Mouse (Mus musculus) gonadal fat pad, adult 2 months (tissue): Measurements from ENCODE around the gene Hsd11b2. TPM values are rescaled to one million over a fixed set of nuclear protein-coding genes. Genes with fewer than 3 reads are reported as not detected.

Experiments used
- DNase-seq: peaks from one replicate; pipeline ENCODE4 v3.0.0-alpha.2; 2012; ENCODE audit warnings: low read depth
- polyA plus RNA-seq: library from polyadenylated mRNA; depleted of rRNA; stranded (reverse); fragments of >200 nt; gene quantifications from 2 replicates; pipeline ENCODE4 v1.2.3, GENCODE M21; 2012; rRNA removed

The Hsd11b2 gene
- polyA plus RNA-seq, result 1.4 and 1.8 TPM in 2 replicates

- no peak for DNase-seq
These were observed at the start of gene Hsd11b2 for GRCm38 (mm10) chr8:105518436-105519313. Hsd11b2 (plus strand) TSS chr8:105518755.

- DNase-seq, result no peak
These were observed 49.4 kb upstream of the Hsd11b2 start for GRCm38 (mm10) chr8:105469041-105469695.

DNA sequence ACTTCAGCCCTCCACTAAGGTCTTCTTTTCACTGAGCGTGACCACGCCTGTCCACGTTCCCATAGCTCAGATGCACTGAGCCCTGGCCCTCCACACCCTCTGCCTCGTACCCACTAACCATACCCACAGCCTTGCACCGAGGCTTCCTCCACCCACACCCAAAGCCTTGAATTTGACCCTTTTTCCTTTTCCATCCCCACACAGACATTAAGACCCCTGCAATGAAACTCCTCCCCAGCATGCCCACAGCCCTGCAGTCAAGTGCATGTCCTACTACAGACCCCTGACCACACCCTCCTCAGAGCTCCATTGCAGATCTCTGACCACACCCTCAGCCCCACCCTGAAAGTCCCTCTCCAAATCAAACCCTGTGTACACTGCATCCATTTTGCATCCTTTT, 48.7 kb upstream of the Hsd11b2 start:
- no peak for DNase-seq

DNA sequence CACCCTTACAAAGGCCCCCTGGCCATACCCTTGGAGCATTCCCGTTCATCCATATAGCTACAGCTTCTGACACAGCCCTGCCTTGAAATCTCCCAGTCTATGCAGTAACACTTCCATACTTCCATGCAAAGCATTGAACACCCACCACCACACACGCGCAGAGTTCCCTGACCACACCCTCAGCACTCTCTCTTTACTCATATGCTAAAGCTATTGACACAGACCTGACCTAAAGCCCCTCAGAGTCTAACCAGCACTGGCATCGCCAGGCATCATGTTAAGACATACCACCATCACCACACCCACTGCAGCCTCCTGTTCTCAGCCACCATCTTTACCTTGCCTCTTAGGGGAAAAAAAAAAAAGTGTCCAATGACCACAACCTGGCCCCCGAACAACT, 48.3 kb upstream of the Hsd11b2 start:
- DNase-seq, result no peak

DNA sequence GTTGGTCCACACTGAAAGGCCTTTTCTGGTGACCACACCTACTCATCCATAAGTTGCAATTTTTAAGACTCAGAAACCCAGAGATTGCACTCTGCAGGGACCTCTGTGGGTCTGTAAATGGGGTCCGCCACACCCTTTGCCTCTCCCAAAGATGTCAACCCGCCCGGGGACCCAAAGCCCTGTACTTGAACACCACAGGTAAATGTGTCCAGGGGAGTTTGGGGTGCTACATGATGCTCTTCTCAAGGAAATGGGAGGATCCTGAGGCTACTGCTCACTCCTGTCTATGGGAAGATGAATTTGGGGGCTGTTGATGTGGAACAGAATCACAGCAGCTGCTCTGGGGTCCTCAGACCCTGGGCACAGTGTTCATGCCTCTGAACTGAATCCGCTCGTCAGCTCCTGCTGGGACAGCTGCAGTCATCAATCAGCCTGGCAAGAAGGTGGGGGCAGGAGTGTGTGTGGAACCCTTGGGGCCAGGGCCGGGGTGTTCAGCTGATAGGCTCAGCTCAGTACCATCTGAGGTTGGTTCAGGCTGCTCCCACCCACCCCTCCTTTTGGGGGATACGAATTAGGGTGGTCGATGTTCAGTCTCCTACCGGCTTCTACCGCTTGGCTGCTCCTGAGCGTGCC, 47.8 kb upstream of the Hsd11b2 start:
- DNase-seq, result no peak

GRCm38 (mm10) chr8:105471314-105472015, 47.1 kb upstream of the Hsd11b2 start, which contains the start of gene Tppp3:
Tppp3 (minus strand) TSS chr8:105471526.
- DNase-seq, result no peak

DNA sequence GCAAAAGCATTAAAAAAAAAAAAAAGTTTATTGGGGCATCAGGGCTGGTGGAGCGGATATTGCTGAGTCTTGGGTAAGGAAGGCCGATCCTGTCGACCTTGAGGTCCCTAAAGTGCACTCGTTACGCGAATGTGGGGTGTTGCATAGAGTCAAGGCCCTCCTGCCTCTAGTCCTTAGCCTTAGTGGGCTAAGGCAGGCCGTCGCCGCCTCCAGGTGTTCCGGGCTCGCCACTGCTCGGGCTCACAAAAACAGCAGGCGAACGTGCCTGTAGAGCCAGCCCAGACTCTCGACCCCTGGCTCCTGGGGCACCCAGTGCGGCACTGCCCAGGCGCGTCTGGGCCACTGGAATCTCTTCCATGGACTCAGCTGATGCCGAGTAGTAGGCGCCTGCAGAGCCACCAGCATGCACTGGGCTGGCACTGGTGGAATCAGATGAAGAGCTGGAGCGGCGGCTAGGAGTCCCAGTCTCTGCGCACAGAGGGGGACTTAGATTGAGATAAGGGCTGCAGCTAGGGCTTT, 46.1 kb upstream of the Hsd11b2 start:
- no peak for DNase-seq

- no peak for DNase-seq
These were observed 45.6 kb upstream of the Hsd11b2 start for GRCm38 (mm10) chr8:105472983-105473382.

- no peak for DNase-seq
These were observed 44.5 kb upstream of the Hsd11b2 start for GRCm38 (mm10) chr8:105473816-105474606.

DNA sequence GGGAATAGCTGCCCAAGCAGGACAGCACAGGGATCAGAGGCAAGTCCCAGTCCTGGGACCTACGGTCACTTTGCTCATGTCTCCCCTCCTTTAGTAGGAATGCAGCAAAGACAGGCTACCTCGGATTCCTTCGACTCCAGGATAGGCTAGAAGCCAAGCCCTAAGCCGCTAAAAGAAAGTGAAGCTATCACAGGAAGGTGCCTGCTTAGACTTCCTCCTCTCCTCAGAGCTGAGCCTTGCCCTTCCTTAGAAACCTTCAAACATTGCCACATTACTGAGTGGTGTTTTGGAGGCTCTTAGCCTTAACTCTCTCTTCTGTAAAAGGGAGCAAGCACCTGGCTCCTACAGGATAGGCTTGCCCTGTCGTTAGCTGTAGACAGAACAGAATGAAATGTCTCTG, 43.9 kb upstream of the Hsd11b2 start:
- DNase-seq, result no peak

GRCm38 (mm10) chr8:105475254-105475653, 43.3 kb upstream of the Hsd11b2 start:
- no peak for DNase-seq

GRCm38 (mm10) chr8:105475742-105476141, 42.8 kb upstream of the Hsd11b2 start:
- DNase-seq, result no peak

- DNase-seq, result no peak
These were observed 42.4 kb upstream of the Hsd11b2 start for GRCm38 (mm10) chr8:105476161-105476560.

DNA sequence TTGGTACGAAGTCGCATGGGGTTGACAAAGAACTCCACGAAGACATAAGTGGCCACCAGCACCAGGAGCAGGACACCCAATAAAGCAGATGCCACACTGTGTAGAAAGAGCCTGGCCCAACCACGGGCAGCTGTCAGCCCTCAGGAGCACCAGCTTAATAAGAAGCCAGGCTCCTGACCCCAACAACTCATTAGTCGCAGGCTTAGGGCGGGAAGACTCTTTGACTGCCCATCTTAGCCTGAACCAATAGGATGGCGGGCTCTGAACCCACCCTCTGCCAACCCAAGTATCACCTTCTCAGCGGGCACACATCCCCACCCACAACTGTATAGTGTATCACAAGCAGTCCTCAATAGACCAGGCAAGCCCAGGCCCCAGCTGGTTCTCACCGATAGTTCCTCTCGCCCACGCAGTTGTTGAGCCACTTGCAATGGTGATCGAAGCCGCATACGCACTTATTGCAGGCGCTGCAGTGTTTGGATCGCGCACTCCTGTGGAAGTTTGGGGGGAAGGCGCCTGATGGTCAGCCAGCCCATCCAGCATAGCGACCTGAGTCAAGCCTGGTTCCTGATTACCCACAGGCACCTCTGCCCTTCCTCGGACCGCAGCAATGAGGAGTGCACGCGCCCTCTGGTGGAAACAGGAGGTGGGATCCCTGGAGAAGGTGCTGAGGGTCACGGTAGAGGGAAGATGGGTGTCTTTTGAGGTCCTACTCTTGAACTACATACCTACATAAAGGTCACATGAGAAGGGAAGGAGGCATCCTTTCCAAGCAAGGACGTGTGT, 41.7 kb upstream of the Hsd11b2 start:
- DNase-seq, result no peak

DNA sequence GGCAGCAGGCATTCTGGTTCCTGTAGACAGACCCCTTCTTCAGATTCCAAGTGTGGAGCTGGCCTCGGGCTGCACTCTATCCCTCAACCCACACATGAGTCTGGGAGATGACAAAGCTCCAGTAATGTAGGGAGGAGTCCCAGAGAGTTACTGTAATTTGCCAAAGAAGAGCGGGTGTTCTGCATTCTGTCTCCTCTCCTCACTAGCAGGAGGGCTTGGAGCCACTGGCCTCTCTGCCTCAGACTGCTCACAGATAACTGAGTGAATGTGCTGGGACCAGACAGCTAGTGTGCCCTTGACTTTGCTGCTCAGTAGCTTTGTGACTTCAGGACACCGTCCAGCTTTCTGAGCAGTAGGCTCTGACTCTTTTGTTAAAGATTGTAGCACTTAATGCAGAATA, 40.8 kb upstream of the Hsd11b2 start:
- no peak for DNase-seq

DNA sequence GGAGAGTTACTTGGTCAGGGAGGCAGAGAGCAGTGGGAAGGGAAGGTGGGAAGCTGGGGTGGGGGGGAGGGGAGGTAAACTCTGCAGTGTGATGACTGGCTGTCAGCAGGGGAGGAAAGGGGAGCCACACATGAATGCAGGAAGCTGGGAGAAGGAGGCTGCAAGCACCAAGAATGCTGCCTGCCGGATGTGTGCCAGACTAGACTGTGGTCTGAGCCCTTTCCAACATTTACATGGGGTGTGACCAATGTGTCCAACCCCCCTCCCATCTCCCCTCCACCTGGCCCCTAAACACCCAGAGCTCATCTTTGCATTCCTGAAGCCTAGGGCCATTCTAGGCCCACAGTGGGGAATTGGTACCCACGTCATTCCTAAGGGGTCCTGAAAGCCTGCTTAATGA, 37.5 kb upstream of the Hsd11b2 start:
- DNase-seq, result no peak

DNA sequence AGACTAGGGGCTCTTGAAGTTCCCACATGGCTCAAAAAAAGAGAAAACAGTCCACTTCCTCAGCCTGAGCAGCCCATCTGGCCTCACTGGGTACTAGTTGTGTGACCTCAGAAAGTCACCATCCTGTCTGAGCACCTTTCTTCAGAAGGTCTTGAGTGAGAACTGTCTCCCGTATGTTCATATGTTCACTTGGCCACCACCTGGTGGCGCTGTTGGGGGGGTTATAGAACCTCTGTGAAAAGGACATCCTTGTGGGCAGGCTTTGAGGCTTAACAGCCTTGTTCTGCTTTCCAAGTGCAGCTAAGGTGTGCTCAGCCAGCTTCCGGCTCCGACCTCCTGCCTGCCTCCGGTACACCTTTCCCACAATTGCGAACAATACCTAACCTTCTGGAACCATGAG, 37.1 kb upstream of the Hsd11b2 start:
- DNase-seq, result no peak

- no peak for DNase-seq
These were observed 36.4 kb upstream of the Hsd11b2 start for GRCm38 (mm10) chr8:105482123-105482522.

DNA sequence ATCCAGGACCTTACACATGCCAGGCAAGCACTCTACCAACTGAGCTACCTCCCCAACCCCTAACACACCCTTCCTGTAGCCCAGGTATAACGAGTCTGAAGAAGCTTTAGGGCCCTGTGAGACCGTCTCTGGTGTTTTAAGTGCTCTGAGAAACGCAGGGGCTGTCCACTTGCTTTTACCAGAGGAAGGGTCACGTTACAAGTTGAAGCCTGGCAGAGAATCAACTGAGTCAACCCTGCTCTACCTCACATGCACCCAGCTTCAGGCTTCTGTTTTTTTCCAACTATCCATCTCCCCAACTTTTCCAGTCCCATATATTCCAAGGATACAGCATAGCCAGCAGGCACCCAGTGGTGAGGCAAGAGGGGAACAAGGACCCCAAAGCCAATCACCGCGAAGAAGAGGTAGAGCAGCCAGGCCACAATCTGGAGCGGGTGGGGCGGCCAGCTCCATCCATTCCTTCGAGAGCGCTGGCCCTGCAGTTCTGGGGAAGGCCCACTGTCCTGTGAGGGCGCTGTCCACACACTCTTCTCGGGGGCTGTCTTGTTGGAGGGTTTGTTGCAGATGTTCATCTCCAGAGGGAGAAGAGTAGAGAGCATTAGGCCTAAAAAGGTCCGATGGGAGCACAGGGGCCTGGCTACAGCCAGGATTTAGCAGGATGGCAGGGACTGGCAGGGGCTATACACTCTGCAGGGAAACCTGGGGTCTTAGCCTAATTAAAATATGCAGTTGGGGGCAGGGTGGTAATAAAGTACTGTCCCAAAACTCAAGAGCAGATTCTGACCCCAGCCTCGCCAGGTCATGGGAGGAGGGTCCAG, 35.1 kb upstream of the Hsd11b2 start:
- DNase-seq, result no peak
